Mouse (Mus musculus) forebrain, embryonic 11.5 days (tissue): ENCODE data around the gene Mboat2. TPM values are rescaled to one million over a fixed set of nuclear protein-coding genes. Genes with fewer than 3 reads are reported as not detected.

Experiments
- ATAC-seq: fragments of 200-750 bp; cut with Nextera tagmentation; replicated peaks from 2 replicates; pipeline ENCODE4 v1.8.0; 2017; ENCODE audit warnings: moderate TSS enrichment; ENCODE audit not compliant: low FRiP score
- DNase-seq: peaks from one replicate; pipeline ENCODE4 v3.0.0-alpha.2; 2017; ENCODE audit warnings: low spot score
- H3K27ac ChIP-seq: fragments of 300-500 bp; sonication (generic); 2 replicates; pipeline ENCODE4 v1.5.1; 2014; ENCODE audit warnings: low read depth, low read length
- H3K27me3 ChIP-seq: fragments of 300-500 bp; sonication (generic); 2 replicates; pipeline ENCODE4 v1.6.1; 2014; ENCODE audit warnings: mild to moderate bottlenecking, low read length, mixed read lengths; ENCODE audit not compliant: control insufficient read depth, insufficient read depth
- H3K36me3 ChIP-seq: fragments of 300-500 bp; sonication (generic); 2 replicates; pipeline ENCODE4 v1.6.1; 2014; ENCODE audit warnings: mild to moderate bottlenecking, low read length, moderate library complexity, mixed read lengths; ENCODE audit not compliant: control insufficient read depth, insufficient read depth
- H3K4me1 ChIP-seq: fragments of 300-500 bp; sonication (generic); replicated peaks from 2 replicates; pipeline ENCODE4 v1.6.1; 2014; ENCODE audit warnings: low read length, mixed read lengths; ENCODE audit not compliant: control insufficient read depth, insufficient read depth
- H3K4me2 ChIP-seq: fragments of 300-500 bp; sonication (generic); 2 replicates; pipeline ENCODE4 v1.6.1; 2014; ENCODE audit warnings: low read depth, mild to moderate bottlenecking, low read length, moderate library complexity, mixed read lengths; ENCODE audit not compliant: severe bottlenecking
- H3K4me3 ChIP-seq: fragments of 300-500 bp; sonication (generic); 2 replicates; pipeline ENCODE4 v1.5.1; 2014; ENCODE audit warnings: low read depth, low read length
- H3K9ac ChIP-seq: fragments of 300-500 bp; sonication (generic); 2 replicates; pipeline ENCODE4 v1.6.1; 2014; ENCODE audit warnings: low read length
- H3K9me3 ChIP-seq: fragments of 300-500 bp; sonication (generic); 2 replicates; pipeline ENCODE4 v1.6.1; 2016; ENCODE audit warnings: low read length, mixed read lengths; ENCODE audit not compliant: control insufficient read depth
- WGBS: fragments of 180-500 bp; shearing (Covaris S2); extraction: QIAGEN DNeasy Blood & Tissue Kit; methylation state at CpG from one replicate; pipeline ENCODE4 v1.1.7; 2014; 5-methylcytosine and 5-hydroxymethylcytosine counted together
- polyA plus RNA-seq: library from polyadenylated mRNA; unstranded; fragments of >200 nt; fragmentation: Nextera tagmentation; extraction: Ambion mirVana; gene quantifications from 2 replicates; pipeline ENCODE4 v1.2.1, GENCODE M21; 2014

Gene Mboat2
- polyA plus RNA-seq, 1 experiment from 2014 or later, result 55.7 TPM

DNA sequence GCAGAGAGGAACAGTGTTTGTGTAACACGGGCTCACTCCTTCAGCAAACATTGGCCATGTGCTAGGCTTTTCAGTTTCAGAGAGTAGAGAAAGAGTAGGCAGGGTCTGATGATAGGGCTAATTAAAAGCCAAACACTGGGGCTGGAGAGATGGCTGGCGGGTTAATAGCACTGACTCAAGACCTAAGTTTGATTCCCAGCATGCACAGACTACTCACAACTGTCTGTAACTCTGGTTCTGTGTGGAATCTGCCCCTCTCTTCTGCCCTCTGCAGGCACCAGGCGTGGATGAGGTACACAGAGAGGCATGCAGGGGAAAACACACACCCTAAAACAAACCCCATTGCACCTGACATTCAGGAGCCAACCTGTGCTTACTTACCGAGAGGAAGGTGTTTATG, 14.7 kb downstream of the Mboat2 start:
- no peaks in the 10 kb centered on the region for H3K36me3 ChIP-seq
- 79% methylated on average over 4 of the region's 4 CpGs for WGBS
- no peak for DNase-seq
- no peak overlapping the region for H3K4me3 ChIP-seq
- H3K27me3 ChIP-seq, result no peaks in the 10 kb centered on the region
- no peak overlapping the region for H3K9ac ChIP-seq
- H3K9me3 ChIP-seq, result no peaks in the 10 kb centered on the region
- no peak overlapping the region for H3K27ac ChIP-seq
- no peak overlapping the region for H3K4me2 ChIP-seq
- peaks cover 10% of the 10 kb centered on the region; the same call in 1 of the 2 replicates for H3K4me1 ChIP-seq
- ATAC-seq, result no peak

DNA sequence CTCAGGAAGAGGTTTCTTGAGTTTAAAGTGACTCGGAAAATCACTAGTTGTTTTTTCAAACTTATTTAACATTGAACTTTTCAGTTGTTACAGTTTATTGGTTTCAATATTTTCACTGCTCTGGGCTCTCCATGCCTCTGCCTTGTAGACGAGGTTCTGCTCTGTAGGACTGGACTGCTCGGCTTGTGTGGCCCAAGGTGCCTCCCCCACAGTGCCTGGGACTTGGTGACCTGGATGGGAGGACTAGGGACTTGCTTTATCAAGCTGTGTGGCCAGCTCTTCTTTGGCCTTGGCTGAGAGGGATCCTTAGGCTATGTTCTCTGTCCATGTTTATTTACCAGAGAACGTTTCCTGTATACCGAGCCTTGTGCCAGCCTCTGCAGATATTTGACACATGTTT, 17.4 kb downstream of the Mboat2 start:
- DNase-seq (no peak), ATAC-seq (no peak)
- Histone ChIP-seq H3K4me2 (no peak overlapping the region), H3K4me3 (no peak overlapping the region), H3K36me3 (no peaks in the 10 kb centered on the region), H3K4me1 (0 out of 2 replicates have a peak, but pooled peaks cover 4% of the 10 kb centered on the region), H3K27ac (no peak overlapping the region), H3K27me3 (no peaks in the 10 kb centered on the region), H3K9me3 (no peaks in the 10 kb centered on the region), H3K9ac (no peak overlapping the region)
- WGBS, result 86% methylated on average over 5 of the region's 5 CpGs

DNA sequence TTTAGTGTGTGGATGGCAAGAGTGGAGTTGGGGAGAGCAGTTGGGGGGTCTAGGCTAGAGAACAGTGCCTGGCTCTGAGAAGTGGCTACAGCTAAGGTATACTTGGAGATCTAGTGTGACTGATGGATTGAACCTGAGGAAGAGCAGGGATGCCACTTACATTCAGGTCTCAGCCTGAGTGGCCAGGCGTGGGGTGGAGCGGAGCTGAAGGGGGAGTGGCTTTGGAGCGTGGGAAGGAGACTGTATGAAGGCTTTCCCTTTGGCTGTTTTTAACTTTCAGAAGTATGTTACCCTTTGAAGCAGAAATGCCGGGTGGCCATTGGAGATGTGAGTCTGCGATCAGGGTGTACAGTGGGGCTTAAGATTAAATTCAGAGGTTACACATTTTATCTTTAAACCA, 26.7 kb downstream of the Mboat2 start:
- H3K27me3 ChIP-seq, result no peaks in the 10 kb centered on the region
- WGBS, result 93% methylated on average over 5 of the region's 5 CpGs
- H3K9ac ChIP-seq, result no peak overlapping the region
- no peaks in the 10 kb centered on the region for H3K4me1 ChIP-seq
- no peak for ATAC-seq
- DNase-seq, result no peak
- no peak overlapping the region for H3K27ac ChIP-seq
- no peak overlapping the region for H3K4me2 ChIP-seq
- H3K4me3 ChIP-seq, result no peak overlapping the region
- no peaks in the 10 kb centered on the region for H3K36me3 ChIP-seq
- H3K9me3 ChIP-seq, result no peaks in the 10 kb centered on the region

DNA sequence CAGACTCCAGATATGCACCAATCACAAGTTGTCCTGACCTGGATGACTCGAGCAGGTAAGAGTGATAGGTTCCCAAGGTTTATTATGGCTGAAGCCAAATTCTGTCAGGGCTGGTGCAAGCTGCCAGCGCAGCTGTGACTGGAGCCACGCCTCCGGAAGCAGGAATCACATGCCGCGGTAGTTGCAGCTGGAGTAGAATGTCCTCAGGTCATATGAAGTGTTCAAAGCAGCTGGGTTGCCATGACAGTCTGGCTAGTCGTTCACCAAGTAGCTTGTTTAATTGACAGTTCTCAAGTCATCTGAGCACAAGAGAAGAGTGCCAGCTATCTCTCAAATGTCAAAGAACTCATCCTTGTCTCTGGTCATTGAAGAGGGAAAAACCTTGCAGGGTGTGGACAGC, 28.7 kb downstream of the Mboat2 start:
- no peak overlapping the region for H3K27ac ChIP-seq
- no peak overlapping the region for H3K4me2 ChIP-seq
- no peaks in the 10 kb centered on the region for H3K36me3 ChIP-seq
- no peak overlapping the region for H3K4me3 ChIP-seq
- no peak overlapping the region for H3K9ac ChIP-seq
- no peaks in the 10 kb centered on the region for H3K27me3 ChIP-seq
- H3K9me3 ChIP-seq, result no peaks in the 10 kb centered on the region
- DNase-seq (no peak), ATAC-seq (no peak)
- WGBS, result 82% methylated on average over 7 of the region's 7 CpGs
- H3K4me1 ChIP-seq, result no peaks in the 10 kb centered on the region

DNA sequence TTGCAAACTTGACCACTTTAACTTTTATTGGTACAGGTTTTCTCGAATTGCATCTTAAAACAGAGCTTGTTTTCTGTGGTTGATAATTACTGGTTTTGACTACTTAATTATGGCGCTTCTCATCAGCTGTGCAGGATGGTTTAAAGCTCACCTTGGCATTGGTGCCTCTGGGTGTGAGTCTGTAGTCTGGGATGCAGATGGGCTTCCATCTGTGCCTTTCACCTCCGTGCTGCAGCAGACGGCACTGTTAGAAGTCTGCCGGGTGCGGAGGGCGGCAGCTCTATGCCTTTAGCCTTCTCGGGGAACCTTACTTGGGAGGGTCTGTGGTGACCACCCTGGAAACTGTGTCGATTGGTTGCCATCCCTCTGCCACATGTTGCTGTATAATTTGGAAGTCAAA, 29.8 kb downstream of the Mboat2 start:
- no peak for ATAC-seq
- Histone ChIP-seq H3K27ac (no peak overlapping the region), H3K4me3 (no peak overlapping the region), H3K36me3 (no peaks in the 10 kb centered on the region), H3K9ac (no peak overlapping the region), H3K4me2 (no peak overlapping the region), H3K4me1 (no peaks in the 10 kb centered on the region), H3K9me3 (no peaks in the 10 kb centered on the region), H3K27me3 (no peaks in the 10 kb centered on the region)
- no peak for DNase-seq
- WGBS, result 88% methylated on average over 9 of the region's 9 CpGs

DNA sequence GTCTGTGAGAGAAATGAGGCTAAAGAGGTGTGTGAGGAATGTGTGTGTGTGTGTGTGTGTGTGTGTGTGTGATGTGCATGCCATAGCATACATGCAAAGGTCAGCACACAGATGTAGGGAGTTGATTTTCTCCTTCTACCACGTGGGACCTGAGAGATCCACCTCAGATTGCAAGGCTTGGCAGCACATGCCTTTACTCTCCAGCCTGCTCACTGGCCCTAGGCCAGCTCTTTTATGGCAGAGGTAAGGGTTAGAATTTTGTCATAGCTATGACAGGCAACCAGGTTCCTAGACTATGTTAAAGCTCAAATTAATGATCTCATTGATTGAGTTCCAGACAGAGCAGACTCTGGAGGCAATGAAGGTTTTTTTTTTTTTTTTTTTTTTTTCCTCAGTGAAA, 33.1 kb downstream of the Mboat2 start:
- 74% methylated on average over 1 of the region's 1 CpGs for WGBS
- Histone ChIP-seq H3K27me3 (no peaks in the 10 kb centered on the region), H3K9ac (no peak overlapping the region), H3K27ac (no peak overlapping the region), H3K4me3 (no peak overlapping the region), H3K4me1 (no peaks in the 10 kb centered on the region), H3K9me3 (no peaks in the 10 kb centered on the region), H3K4me2 (no peak overlapping the region), H3K36me3 (no peaks in the 10 kb centered on the region)
- ATAC-seq (no peak), DNase-seq (no peak)

DNA sequence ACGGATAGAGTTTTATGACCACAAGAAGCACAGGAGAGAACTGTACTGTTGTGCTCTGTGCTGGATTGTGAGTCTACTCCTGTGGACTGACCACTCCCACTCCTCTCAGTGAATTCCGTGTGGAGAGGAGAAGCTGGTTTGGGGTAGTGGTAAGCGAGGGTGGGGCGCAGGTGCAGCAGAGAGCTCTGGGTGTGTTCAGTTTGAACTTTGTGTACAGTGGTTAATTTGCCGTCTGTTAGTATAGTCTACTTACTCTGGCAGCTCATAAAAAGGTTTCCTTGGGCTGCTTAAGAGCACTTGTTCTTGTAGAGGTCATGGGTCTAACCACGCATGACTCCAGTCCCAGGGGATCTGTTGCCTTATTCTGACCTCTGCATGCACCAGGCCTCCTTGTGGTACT, 36.0 kb downstream of the Mboat2 start:
- Histone ChIP-seq H3K27me3 (no peaks in the 10 kb centered on the region), H3K36me3 (no peaks in the 10 kb centered on the region), H3K4me2 (no peak overlapping the region), H3K4me3 (no peak overlapping the region), H3K9ac (no peak overlapping the region), H3K27ac (no peak overlapping the region), H3K4me1 (no peaks in the 10 kb centered on the region), H3K9me3 (no peaks in the 10 kb centered on the region)
- no peak for ATAC-seq
- 88% methylated on average over 6 of the region's 6 CpGs for WGBS
- no peak for DNase-seq

- no peak overlapping the region for H3K4me3 ChIP-seq
- H3K4me2 ChIP-seq, result no peak overlapping the region
- H3K27ac ChIP-seq, result no peak overlapping the region
- 93% methylated on average over 4 of the region's 4 CpGs for WGBS
- no peaks in the 10 kb centered on the region for H3K27me3 ChIP-seq
- no peaks in the 10 kb centered on the region for H3K9me3 ChIP-seq
- no peak overlapping the region for H3K9ac ChIP-seq
- H3K36me3 ChIP-seq, result no peaks in the 10 kb centered on the region
- DNase-seq (no peak), ATAC-seq (no peak)
- no peaks in the 10 kb centered on the region for H3K4me1 ChIP-seq
Measured at GRCm38 (mm10) chr12:24868694-24869093, 38.0 kb downstream of the Mboat2 start.

- whole genome bisulfite sequencing, result 89% methylated on average over 5 of the region's 5 CpGs
- no peak for DNase-seq
- H3K27ac ChIP-seq, result no peak overlapping the region
- H3K9me3 ChIP-seq, result no peaks in the 10 kb centered on the region
- no peaks in the 10 kb centered on the region for H3K27me3 ChIP-seq
- H3K9ac ChIP-seq, result no peak overlapping the region
- no peak overlapping the region for H3K4me2 ChIP-seq
- no peaks in the 10 kb centered on the region for H3K4me1 ChIP-seq
- ATAC-seq, result no peak
- no peak overlapping the region for H3K4me3 ChIP-seq
- no peaks in the 10 kb centered on the region for H3K36me3 ChIP-seq
Measured at GRCm38 (mm10) chr12:24869231-24869630, 38.6 kb downstream of the Mboat2 start.
